Mouse (Mus musculus): ENCODE results near the gene Ifit1. TPM values are rescaled to one million over a fixed set of nuclear protein-coding genes. Genes with fewer than 3 reads are reported as not detected.
"Not testable (repeated sequence)": the region's sequence is repeated elsewhere in the genome, so short reads cannot be mapped to it uniquely, and the experiment has no call there.

Gene Ifit1
- under 1 TPM; 0.33 to 0.47 TPM for total RNA-seq (2021)
- long read RNA-seq, experiment 1, partial matches to known transcripts = 0 of 1 reads
- long read RNA-seq, experiment 1, other reads (novel, unspliced or antisense) = 0 of 1 reads
- long read RNA-seq, experiment 2, partial matches to known transcripts = 0 of 1 reads
- long read RNA-seq, experiment 2, other reads (novel, unspliced or antisense) = 0 of 1 reads

DNA sequence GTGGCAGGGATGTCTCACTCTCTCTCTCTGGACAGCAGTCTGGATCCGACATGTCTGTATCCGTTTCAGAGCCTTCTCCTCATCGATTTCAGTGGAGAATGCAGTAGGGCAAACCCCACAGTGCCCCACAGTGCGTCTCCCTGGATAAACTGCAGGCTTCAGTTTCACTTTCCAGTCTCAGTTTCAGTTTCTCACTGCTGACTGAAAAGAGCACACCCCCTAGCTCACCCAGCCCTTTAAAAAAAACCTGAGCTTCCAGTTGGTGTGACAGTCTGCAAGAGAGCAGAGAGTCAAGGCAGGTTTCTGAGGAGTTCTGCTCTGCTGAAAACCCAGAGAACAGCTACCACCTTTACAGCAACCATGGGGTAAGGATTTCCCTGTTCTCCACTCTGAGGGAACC is at the start of gene Ifit1, which contains the start of gene Ifit1bl2:
Ifit1 (plus strand) TSS at position 249 of the 400 bp plus-strand sequence.
Ifit1bl2 (minus strand) TSS at position 121 of the 400 bp plus-strand sequence.
- intact Hi-C loops (cut with DNase I) = no loop called here

DNA sequence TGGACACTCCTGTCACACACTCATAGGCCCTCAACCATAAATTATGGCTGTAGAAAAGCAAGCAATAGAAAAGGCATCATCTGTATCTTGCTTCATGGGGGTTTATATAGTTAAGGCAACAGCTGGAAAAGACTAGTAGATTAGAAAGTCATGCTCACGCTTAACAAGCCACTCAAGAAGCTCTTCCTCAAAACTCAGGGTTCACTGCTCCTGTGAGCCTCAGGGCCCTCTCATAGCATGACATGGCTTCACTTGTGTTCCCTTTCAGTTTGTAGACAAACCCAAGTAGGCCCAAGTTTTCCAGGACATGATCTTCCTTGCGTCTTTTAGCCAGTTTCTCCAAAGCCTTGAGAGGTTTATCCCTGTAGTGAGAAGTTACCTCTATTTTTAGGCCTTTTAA is 47.2 kb upstream of the Ifit1 start:
- Histone ChIP-seq H3K27ac (no peak overlapping the region), H3K4me3 (no peak overlapping the region)
- no peak for DNase-seq
- intact Hi-C loops (cut with DNase I) = no loop called here
- TF ChIP-seq CTCF (IDR thresholded peaks at IDR 0.05) = no peak

More for the DNA sequence above, at the start of gene Ifit1, which contains the start of gene Ifit1bl2:
- H3K4me3 ChIP-seq = peak within 1 kb of the TSS; percentile 67
- H3K27ac ChIP-seq = peak within 1 kb of the TSS; percentile 66
- TF ChIP-seq CTCF (IDR thresholded peaks at IDR 0.05) = no peak
- DNase-seq = no peak

DNA sequence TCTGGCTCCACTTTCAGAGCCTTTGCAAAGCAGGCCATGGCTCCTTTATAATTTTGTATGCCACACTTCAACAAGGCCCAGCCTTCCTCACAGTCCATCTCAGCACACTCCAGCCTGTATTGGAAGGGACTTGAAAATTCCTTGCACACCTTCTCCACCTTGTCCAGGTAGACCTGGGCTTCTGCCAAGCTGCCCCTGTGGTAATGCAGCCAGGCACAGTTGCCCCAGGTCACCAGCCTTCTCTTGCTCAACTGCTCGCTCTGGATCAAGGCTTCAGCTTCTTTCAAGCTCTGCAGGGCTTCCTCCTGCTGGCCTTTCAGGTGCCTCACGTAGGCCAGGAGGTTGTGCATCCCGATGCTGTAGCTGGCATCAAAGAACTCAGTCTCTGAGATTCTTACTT is 46.1 kb upstream of the Ifit1 start:
- H3K4me3 ChIP-seq; DNase-seq; intact Hi-C loops (cut with DNase I); H3K27ac ChIP-seq: not testable (repeated sequence)

DNA sequence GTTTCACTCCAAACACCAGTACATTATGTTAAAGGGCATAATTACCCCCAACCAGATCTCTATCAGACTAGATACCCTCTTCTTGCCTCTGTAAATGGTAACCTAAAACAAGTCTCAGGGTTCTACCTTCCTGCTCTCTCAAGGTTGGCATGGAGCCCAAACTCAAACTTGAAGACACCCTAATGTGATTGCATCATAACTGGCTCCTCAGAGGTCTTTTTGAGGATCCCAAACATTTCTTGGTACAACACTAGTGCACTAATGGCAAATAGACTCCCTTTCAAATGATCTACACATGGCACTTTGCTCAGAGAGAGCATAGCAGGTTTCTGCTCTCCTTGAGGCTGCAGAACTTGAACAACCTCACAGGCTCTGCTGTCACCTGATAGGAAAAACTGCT is 43.9 kb upstream of the Ifit1 start:
- Histone ChIP-seq H3K4me3 (no peak overlapping the region), H3K27ac (no peak overlapping the region)
- TF ChIP-seq CTCF (IDR thresholded peaks at IDR 0.05) = no peak
- intact Hi-C loops (cut with DNase I) = no loop called here
- no peak for DNase-seq

DNA sequence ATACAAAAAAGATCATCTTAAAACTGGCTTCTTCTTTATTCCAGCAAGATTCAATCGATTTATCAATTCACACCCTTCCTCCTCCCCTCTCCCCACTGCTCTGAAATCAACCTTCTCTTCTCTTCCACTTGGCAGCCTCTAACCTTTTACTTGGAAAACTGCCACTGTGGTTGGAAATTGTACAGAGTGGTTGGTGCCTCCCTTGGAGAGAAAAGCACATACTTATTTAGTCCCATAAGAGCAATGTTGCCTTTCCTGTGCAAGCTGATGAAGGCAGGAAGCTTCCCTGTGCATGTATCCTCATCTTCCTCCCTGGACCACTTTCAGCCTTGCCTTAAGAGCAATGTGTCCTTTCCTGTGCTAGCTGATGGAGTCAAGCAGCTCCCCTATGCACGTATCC is 42.3 kb upstream of the Ifit1 start:
- H3K4me3 ChIP-seq = no peak overlapping the region
- DNase-seq = peak; percentile 32
- TF ChIP-seq CTCF (IDR thresholded peaks at IDR 0.05) = no peak
- intact Hi-C loops (cut with DNase I) = no loop called here
- H3K27ac ChIP-seq = no peak overlapping the region

DNA sequence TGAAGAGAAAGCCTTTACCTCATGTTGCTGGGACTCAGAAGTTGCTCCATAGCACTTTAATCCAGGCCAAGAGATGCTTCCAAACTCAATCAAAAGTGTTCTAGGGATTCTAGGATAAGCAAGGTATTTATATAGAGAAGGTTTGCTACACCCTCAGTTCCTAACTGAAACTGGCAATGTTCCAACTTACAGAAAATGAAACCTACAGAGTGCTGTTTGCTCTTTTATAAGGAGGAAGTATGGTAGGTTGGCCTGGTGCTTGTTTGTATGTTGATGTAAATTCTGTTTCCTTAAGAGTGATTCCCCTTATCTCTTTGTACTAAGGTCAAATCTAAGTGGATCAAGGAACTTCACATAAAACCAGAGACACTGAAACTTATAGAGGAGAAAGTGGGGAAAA is 41.4 kb upstream of the Ifit1 start:
- H3K4me3 ChIP-seq; intact Hi-C loops (cut with DNase I); H3K27ac ChIP-seq; DNase-seq: not testable (repeated sequence)

DNA sequence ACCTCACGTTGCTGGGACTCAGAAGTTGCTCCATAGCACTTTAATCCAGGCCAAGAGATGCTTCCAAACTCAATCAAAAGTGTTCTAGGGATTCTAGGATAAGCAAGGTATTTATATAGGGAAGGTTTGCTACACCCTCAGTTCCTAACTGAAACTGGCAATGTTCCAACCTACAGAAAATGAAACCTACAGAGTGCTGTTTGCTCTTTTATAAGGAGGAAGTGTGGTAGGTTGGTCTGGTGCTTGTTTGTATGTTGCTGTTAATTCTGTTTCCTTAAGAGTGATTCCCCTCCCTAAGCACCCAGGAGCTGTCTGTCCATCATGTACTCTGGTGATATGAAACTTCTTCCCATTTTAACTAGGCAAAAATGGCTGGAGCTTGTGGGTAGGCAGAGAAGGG is 38.8 kb upstream of the Ifit1 start, which contains the start of gene Ifit1bl1:
Ifit1bl1 (minus strand) TSS at position 69 of the 400 bp plus-strand sequence.
- H3K4me3 ChIP-seq; H3K27ac ChIP-seq; DNase-seq; intact Hi-C loops (cut with DNase I): not testable (repeated sequence)

DNA sequence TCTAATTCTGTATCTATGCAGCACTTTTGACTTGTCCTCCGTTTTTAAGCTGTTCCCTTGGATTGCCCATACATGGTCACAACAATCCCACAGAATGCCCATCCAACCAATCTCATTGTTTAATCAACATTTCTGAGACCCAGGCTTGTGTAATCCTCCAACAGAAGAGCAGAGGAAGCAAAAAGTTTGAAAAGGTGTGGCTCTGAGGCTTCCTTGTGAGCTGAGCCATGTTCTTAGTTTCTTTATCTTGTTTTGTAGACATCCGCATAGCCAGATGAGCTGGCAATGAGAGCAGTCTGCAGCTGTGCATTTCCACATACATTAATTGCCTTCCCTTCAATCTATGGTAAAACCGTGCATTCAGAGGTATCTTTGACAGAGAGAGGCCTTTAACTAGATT is 35.2 kb upstream of the Ifit1 start:
- no peak for DNase-seq
- intact Hi-C loops (cut with DNase I) = no loop called here
- TF ChIP-seq CTCF (IDR thresholded peaks at IDR 0.05) = no peak
- Histone ChIP-seq H3K27ac (no peak overlapping the region), H3K4me3 (no peak overlapping the region)

DNA sequence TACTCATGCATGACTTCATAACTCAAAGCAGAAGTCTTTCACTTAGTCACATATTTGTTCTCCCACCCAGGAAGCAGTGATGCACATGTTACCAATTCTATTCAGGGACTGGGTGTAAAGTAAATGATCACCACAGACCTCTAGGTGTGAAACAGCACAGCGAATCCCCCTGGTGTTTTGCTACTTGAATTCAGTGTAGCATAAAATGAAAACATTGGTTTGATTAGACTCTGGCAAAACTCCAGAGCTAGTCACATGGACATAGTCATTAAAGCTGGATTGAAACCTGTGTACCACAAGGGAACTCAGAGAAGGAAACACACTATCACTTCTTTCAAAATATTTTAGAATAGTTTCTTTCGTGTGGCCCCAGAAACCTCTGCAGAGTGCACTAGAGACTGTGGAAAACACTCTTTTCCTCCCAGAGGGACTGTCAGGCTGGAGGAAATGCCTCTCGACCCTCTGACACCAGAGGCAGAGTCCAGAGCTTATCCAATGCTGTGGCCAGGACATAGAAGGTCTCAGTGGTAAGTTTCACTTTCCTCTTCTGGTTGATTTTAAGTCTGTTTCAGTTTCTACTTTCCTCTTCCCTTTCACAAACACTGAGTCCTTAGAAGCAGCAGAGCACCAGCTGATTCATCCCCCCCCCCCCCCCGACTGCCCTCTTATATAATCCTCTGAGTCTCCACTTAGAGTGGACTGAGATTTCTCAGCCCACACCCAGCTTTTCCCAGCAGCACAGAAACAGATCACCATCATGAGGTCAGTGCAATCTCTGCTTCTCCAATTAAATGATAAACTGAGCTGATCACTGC is 33.2 kb upstream of the Ifit1 start, which contains the start of gene Ifit3b:
Ifit3b (plus strand) TSS at position 734 of the 815 bp plus-strand sequence.
- intact Hi-C loops (cut with DNase I) = loop anchor here (2.0 kb wide), 1 partner anchor 21 kb away; no protein-coding TSS in a partner anchor
- not testable (repeated sequence) for DNase-seq
- H3K27ac ChIP-seq = peak within 1 kb of the TSS; percentile 79
- peak within 1 kb of the TSS; percentile 62 for H3K4me3 ChIP-seq

DNA sequence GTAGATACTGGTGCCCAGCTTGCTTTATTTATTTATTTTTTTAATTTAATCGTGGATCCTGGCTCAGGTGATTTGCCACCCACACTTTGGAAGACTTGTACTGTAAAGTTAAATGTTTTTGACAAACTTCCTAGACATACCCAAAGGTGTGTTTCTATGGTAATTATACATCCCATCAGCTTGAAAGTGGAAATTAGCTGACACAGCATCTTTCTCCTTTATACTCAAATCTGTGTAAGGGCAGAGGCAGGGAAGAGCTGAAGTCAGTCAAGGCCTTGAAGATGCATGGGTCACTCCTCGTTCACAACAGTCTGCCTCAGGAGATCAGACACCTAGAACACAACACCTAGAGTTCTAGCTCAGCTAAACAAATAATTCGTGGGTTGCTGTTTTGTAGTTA is 30.6 kb upstream of the Ifit1 start:
- H3K4me3 ChIP-seq; DNase-seq; intact Hi-C loops (cut with DNase I); H3K27ac ChIP-seq: not testable (repeated sequence)

DNA sequence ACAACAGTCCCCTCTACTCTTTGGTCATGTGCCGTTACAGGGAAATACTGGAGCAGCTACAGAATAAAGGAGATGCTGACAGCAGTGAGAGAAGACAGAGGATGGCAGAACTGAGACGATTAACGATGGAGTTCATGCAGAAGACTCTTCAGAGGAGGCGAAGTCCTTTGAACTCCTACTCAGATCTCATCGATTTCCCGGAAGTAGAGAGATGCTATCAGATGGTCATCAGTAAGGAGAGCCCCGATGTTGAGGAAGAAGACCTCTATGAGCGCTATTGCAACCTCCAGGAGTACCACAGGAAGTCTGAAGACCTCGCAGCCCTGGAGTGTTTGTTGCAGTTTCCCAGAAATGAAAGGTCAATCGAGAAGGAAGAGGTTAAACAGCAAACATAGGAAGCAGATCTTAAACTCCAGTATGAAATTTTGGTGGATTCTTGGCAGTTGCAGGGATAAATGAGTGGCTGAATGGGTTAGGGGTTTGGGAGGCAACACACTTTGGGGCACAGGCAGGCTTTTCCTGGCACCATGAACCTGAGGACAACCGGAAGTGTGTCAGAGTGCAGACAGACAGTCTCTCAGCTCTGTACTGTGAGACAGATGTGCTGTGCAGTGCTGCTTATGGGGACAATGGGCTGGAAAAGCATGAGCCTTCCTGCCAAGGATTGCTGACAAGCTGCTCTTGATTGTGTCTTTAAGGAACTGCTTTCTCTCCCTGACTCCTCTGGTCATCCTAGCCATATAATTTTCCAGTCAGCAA is 28.2 kb upstream of the Ifit1 start:
- DNase-seq; intact Hi-C loops (cut with DNase I); H3K27ac ChIP-seq; H3K4me3 ChIP-seq: not testable (repeated sequence)

DNA sequence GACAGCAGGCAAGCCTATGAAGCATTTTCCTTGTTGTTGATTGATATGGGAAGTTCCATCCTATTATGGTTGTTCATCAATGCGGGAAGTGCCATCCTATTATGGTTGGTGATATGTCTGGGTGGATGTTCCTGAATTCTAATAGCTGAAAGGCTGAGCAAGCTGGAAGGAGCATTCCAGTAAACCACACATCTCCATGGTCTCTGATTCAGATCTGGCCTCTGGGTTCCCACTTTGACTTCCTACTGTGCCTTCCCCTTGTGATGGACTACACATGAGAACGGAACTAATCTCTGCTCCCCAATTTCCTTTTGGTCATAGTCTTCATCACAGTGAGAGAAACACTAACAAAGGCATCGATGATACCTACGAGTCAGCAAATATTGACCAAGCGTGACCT is 19.8 kb upstream of the Ifit1 start:
- no peak overlapping the region for H3K4me3 ChIP-seq
- no peak for TF ChIP-seq CTCF (IDR thresholded peaks at IDR 0.05)
- intact Hi-C loops (cut with DNase I) = no loop called here
- no peak overlapping the region for H3K27ac ChIP-seq
- DNase-seq = no peak

DNA sequence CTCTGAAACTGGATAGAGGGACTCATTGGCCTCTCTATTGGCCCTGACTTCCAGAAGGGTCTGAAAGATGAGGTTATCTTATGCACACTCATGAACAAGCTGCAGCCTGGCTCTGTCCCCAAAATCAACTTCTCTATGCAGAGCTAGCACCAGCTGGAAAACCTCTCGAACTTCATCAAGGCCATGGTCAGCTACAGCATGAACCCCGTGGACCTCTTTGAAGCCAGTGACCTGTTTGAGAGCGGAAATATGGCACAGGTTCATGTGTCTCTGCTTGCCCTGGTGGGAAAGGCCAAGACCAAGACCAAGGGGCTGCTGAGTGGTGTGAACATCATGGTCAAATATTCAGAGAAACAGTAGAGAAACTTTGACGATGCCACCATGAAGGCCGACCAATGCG is 16.9 kb upstream of the Ifit1 start:
- Histone ChIP-seq H3K27ac (no peak overlapping the region), H3K4me3 (no peak overlapping the region)
- intact Hi-C loops (cut with DNase I) = no loop called here
- no peak for DNase-seq
- TF ChIP-seq CTCF (IDR thresholded peaks at IDR 0.05) = no peak

Data from gastrocnemius, adult 2 months (tissue).